Mouse (Mus musculus) kidney, adult 11 months (tissue): ENCODE data around the gene Slc35f4.
A peak's percentile ranks its signal among the peaks of the same experiment; 100 is the strongest.
"Not testable (repeated sequence)": the region's sequence is repeated elsewhere in the genome, so short reads cannot be mapped to it uniquely, and the experiment has no call there.

Experiments
- DNase-seq: peaks from one replicate; pipeline ENCODE4 v3.0.0; 2022

Gene Slc35f4

DNA sequence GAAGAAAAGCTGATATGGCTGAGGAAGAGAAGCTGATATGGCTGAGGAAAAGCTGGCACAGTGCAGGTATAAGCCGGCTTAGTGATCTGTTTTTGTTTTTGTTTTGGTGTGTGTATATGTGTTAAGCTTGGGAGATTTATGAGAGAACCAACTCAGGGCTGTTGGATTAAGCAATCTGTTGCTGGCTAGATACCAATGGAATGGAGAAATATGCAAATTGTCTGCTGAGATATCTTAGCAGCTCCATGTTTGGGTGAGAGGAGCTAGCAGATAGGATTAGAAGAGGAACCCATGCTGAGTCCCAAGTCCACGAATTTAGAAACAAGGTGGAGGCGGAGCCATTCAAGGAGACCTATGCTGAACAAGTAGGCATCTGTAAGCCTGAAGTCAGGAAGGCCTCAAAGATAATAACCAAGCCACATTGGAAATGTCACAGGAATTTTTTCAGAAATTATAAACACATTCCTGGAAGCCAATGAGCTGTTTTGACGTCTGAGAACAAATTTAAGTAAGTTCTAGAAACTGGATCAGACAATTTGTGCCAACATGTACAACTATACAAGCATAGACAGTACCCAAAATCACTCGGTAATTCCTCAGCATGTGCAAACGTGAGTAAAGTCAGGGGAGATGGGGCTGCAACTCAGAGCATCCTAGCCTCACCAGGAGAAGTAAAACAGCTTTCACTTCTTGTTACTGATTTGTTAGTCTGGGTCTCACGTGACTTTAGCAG, 177.5 kb downstream of the Slc35f4 start:
- DNase-seq, result no peak

DNA sequence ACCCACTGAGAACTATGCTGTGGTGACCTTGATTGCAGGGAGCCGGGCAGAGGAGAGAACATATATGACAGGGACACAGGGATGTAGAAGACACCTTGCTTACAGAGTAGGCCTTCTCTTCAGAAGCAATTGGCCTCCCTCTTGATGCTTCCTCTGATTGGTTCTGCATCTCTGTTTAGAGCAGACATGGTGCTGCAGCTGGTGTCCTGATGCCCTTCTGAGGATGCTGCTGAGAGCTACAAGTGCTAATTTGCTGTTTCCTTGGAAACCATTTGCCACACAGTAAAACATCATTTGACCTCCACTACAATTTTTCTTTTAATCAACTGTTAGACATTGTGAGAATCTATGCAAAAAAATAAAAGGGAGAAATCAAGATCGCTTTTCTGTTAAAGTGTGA, 180.0 kb downstream of the Slc35f4 start:
- DNase-seq, result no peak

DNA sequence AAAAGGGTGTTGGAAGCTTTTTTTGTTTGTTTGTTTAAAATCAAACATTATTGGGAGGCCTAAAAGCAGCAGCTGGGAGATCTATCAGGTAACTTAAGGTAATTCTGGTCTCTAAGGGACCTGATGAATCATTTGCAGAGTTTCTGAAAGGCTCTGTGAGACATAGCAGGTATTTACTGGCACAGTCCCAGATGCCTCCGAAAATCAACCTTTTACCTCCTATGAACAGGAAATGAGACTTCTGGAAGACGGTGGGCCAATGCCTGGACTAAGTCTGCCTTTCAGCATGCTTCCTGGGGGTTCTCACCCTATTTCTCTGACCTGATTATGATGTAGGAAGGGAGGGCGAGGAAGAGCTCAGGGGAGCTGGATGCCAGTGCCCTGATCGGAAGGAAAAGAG, 188.8 kb downstream of the Slc35f4 start:
- DNase-seq, result peak; percentile 52

GRCm38 (mm10) chr14:49333841-49334240, 192.0 kb downstream of the Slc35f4 start:
- no peak for DNase-seq

DNA sequence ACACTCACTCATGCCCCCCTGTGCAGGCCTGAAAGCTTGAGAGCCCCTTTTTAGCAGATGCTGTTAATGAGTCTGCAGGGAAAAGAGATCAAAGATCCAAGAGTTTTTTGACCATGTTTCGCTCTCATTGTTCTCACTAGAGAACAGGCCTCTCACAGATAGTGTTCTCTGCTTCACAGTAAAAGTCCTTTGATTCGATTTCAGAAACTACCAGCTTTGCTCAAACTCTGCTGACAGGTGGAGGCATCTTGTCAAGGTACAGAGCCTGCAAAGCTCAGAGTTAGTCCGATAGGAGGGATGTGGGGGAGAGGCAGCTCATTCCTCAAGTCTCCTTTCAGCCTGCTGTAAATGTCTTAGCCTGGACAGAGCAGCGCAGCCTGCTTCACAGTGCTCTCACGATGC, 209.4 kb downstream of the Slc35f4 start:
- DNase-seq, result no peak

- DNase-seq, result no peak
Observed at GRCm38 (mm10) chr14:49313981-49314380, 211.9 kb downstream of the Slc35f4 start.

DNA sequence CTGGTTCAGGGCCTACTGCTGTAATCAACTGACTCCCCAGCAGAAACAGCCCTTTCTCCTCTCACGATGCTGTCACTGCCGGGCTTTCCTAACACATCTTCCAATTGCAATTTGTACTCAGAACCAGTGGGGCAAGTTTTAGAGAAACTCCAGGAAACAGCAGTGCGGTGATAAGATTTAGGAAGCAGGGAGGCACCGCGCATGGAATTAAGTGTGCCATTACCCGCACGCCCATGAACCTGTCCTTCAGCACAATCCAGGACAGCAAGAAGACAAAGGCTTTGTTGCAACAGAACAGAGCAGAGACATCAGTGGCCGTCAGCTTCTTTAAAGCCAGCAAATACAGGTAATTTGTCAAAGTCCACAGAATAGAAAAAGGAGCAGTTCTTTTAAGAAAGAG, 212.5 kb downstream of the Slc35f4 start:
- no peak for DNase-seq

DNA sequence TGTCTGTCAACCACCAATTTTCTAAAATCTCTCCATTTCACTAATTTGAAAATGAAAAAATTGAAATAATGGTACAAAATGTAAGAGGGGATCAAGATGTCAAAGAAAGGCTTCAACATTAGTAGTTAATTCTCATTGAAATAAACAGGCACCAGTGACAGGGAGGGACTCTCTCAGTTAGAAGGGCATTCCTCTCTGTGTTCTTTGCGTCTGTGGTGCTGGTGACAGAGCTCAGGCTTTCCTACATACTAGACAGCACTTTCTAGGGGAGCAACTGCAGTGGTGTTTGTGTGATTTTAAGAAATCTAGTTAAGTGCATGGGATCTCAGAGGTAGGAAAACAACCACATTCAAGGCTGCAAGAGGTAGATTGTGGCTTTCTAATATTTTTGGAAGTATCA, 214.3 kb downstream of the Slc35f4 start:
- DNase-seq, result no peak

DNA sequence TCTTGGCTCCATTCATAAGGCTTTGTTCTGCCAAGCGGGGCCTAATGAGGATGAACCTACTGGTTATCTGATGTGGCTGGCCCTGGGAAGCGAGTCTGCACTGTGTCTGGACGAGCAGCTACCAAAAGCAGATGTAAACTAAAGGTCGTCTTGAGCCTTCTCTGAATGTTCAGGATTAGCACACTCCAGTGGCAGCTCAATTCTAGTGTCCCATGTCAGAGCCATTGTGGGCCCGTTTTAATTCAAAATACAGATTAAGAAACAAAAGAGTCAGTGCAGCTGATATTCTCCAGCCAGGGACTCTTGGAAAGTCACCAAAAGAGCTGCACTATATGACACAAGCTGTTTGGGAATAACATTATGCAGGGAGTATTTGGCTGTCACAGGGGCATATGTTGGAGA, 214.8 kb downstream of the Slc35f4 start:
- no peak for DNase-seq

DNA sequence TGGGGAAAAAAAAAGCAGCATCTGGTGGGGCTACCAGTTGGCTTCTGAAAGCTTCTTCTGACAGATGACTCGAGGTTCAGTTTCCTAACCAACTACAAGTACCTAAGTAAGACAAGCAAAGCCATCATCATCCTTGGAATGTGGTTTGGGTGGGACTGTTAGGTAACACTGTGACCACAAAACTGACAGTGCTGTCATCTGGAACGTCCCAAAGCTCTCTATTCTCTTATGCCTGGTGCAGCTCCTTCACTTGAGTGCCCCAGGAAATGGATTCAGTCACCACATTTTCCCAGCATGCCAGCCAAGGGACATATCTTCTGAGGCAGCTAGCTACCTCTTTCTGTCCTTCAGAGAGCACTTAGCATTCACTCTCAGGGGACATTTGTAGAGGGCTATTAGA, 216.2 kb downstream of the Slc35f4 start:
- DNase-seq, result no peak

DNA sequence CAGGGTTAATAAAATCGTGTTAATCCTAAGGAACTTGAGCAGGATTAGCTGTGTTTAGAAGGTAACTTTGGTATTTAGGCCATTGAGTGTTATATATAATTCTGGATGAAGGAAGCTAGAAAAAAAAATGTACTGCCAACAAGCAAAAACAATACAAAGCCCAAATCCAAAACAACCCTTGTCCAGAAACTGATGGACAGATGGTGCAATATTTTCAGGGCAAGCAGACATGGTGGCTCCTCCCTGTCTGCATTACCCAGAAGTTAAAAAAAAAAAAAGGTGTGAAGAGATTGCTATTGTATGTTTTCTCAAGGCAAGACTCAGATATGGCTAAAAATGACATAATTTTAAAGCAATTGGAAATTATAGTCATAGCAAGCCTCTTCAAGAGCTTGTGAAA, 217.3 kb downstream of the Slc35f4 start:
- no peak for DNase-seq

GRCm38 (mm10) chr14:49307842-49308241, 218.0 kb downstream of the Slc35f4 start:
- DNase-seq, result no peak

DNA sequence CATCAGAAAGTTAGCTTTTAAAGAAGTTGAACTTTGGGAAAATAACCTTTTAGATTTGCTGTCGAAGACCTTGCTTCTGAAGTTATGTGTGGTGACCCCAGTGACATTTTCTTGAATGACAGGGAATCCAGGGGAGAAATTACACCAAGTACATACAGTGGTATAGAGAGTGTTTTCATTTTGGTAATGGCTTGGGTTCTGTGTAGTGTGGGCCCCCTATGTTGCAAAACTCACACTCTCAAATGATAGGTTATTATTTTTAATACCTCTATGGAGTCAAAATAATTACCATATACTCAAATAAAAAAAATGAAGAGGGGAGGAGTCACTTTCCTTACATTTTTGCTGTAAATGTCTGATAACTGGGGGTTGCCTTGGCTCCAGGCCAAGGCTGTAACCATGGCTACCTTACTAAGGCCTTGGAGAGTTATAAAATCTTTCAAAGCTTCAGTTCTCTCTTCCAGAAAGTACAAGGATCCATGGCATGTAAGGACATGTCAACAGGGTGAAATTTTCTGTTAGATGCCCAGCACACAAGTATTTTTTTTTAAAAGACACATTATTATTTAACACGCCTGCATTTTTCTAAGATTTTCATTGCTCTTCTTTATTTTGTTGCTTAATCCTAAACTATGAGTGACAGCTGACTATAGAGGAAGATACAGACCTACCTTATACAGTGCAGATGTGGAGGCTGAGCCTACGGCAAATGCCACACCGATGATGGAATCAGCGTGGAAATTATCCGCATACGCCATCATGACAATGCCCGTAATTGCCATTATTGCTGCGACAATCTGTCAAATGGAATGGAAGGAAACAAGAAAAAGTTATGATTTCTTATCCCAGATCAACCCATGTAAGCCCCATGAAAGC, 220.1 kb downstream of the Slc35f4 start:
- DNase-seq, result no peak

- no peak for DNase-seq
Observed at GRCm38 (mm10) chr14:49302271-49302857, 223.5 kb downstream of the Slc35f4 start.

- DNase-seq, result no peak
Observed at GRCm38 (mm10) chr14:49300981-49301619, 224.7 kb downstream of the Slc35f4 start.

DNA sequence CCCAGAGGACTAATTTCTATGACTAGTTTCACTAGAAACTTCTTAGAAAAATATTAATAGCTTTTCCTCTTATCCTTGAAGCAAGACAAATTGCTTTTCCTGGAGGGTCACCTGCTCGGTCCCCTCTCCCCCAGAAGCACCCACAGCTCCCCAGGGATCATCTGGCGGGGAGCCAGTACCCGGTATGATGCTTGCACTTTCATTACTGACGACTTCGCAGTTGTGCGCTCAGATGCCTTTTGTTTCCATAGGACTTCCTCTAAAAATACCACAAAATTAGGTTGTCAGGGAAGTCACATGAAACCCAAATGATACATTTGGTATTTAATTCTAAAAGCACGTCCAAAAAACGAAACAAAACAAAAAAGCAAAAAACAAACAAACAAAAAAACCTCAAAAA, 225.5 kb downstream of the Slc35f4 start:
- no peak for DNase-seq

DNA sequence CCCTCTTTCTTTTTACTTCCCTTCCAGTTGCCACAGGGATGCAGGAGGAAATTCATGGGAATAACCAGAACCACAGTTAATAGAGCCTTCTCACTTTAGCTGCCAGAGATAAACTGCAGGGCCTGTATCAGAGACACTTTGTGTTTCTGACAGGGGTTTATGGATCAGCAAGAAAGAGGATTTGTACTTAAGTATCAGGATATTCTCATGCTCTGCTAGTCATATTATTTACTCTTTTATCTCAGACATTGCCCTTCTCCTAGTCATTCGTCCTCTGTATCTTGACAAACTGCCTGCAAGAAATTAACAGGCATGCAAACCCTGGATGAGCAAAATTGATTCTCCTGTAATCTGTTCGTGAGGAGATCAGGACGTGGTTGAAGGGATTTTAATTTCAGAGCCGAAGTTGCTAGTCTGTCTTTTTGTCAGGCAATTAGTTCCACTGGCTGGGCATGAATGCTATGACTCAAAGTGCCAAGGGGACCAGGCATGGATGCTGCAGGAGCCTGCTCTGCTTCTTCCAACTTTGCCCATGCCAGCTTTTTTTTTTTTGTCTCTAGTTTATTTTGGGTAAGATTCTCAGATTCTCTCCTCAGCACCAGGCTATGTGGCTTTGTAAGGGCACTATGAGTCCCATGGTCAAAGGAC, 231.9 kb downstream of the Slc35f4 start:
- no peak for DNase-seq

DNA sequence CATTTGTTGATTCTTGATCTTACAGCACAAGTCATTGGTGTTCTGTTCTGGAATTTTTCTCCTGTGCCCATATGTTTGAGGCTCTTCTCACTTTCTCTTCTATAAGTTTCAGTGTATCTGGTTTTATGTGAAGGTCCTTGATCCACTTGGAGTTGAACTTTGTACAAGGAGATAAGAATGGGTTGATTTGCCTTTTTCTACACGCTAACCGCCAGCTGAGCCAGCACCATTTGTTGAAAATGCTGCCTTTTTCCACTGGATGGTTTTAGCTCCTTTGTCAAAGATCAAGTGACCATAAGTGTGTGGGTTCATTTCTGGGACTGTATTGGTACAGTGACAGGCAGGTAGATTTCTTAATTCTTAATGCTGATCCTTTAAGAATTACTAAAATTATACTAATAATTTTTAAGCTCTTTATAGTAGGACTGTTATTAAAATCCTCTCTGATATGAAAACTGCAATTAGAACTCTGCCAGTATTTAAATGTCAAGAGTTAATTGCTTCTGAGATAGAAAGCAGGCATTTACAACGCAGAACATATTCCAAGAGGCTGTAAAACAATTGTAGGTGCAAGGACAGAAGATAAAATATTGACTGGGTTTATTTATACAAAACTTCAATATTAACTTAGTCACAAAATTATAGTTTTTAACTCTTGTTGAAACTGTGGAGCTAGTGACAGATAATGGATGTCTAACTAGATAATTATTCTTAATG, 235.7 kb downstream of the Slc35f4 start:
- DNase-seq, result no peak

DNA sequence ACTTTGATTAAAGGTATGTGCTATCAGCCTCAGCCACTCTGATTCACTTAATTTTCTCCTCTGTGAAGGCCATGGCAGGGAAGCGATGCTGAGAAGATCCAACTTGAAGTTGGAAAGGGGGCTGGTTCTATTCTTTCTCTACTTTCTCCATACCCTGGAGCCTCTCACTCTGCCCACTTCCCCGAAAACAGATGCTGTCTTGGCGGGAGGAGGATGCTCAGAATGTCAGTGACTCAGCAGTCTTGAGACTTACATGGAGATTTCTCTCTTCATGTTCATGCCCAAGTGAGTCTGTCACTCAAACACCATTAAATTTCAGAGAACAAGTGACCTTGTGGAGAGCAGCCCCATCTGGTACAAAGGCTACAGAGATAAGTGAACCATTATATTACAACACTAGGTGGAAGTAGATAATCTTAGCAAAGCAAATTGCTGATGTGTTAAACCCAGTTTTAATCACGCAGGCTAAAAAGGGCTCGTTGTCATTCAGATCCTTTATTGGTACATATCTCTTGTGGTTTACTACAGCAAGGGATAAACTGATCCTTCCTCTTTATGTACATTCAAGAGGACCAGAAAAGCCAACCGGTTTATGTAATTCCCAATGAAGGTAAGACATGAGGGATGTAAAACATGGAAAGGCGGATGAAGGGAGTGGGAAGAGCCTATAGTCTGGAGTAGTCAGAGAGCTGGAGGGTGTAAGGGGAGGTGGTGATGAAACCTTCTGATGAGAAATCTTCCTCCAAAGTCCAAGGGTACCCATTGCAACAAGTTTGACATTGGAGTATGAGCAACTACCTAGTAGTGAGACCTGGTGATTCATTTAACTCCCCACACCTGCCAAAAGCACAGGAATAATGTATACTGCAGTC, 241.8 kb downstream of the Slc35f4 start:
- peak; percentile 11 for DNase-seq

DNA sequence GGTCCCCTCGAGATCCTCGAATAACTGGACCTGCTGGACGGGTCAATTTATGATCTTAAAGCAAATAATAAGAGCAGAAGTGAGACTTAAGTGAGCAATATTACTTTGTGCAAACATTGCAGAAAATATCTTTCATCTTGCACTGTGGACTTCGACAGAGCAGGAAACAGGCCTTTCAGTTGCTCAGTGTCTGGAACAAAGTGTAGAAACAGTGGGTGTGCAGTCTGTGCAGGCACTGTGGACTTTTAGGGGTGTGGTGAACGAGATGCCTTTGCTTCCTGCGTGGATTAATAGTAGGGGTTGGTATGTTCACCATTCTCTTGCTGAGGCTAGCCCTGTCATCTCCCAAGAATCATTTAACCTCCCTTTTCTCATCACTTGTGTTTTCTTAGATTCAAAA, 247.0 kb downstream of the Slc35f4 start:
- no peak for DNase-seq

- DNase-seq, result not testable (repeated sequence)
Observed at GRCm38 (mm10) chr14:49278479-49278878, 247.4 kb downstream of the Slc35f4 start.
